Mouse (Mus musculus): ENCODE results near the gene Ctnnbip1. TPM values are rescaled to one million over a fixed set of nuclear protein-coding genes. Genes with fewer than 3 reads are reported as not detected.
"Not testable (repeated sequence)": the region's sequence is repeated elsewhere in the genome, so short reads cannot be mapped to it uniquely, and the experiment has no call there.

Ctnnbip1 gene
- polyA plus RNA-seq, 2 experiments from 2014 or later, result 0.35 to 0.39 TPM

DNA sequence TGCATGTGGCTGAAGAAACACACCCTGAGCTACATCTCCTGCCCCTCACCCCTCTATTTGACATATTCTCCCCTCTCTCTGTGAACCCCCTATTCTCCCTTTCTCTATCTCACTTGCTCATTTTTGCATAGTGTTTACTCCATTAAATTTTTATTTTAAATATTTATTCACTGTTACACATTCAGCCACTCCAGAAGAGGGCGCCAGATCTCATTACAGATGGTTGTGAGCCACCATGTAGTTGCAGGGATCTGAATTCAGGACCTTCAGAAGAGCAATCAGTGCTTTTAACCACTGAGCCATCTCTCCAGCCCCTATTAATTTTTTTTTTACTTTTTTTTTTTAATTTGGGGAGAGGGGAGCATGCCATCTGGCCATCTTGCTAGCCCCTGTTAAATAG, 72.2 kb downstream of the Ctnnbip1 start:
- peak; percentile 28 for ATAC-seq

DNA sequence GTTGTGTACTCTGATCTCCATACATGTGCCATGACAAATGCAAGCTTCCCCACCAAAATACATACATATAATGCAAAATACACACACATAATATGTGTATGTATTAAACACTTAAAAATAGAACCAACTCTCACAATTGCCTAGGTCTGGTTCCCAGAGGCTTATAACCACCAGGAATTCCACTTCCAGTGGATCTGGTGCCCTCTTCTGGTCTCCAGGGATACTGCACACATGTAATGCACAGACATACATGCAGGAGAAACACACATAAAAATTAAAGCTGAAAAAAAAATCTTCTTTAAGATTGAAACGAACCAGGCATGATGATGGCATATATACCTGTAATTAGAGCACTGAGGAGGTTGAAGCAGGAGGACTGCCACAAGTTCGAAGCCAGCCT, 73.5 kb downstream of the Ctnnbip1 start:
- ATAC-seq, result no peak

DNA sequence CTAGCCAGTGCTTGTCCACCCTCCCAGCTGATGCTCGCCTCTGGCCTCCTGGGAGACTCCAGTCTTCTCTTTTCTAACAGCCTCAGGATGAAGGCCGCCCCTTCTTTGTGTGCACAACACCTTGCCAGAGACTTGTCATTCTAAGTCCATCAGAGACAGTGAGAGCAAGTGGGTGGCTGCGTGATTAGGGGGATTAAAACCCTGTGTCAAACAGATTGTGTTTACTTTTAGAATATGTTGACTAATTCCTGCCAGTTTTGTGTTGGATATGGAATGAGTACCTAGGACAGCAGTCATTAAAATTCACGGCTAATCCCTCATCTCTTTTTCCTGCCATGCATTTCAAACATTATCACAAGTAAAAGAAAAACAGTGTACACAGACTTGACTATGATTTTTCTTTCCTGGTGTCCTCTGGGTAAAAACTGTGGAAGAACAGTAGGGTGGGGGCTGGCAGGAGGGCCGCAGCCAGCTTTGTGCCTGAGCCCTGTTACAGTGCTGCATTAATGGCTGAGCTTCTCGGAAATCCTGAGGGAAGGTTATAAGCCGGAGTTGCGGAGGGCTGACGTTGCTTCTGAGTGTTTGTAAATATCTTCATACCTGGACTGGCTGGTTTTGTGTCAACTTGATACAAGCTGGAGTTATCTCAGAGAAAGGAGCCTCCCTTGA, 77.0 kb downstream of the Ctnnbip1 start:
- ATAC-seq, result no peak

DNA sequence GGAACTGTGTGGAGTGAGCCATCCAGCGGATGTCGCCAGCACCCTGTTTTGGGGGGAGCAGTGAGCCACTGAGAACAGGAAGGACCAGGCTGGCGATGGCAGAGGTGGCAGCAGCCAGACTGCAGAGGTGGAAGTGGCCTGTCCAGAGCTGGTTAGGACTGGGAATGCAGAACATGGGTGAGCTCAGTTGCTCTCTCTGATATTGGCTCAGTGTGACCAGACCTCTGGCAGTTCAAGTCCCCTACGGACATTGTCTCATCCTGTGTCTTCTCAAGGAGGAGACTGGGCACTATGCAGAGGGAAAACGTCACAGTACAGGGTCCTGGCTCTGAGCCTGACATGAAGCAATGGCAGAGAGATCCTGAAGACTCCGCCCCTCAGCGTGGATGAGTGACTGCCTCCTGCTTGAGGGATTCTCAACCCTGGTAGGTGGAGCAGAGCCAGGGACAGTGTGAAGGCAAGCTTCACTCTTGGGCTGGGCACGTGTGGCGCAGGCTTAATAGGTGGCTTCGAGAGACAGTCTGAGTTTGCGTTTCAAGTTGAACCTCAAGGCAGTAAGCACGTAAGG, 79.7 kb downstream of the Ctnnbip1 start:
- ATAC-seq, result no peak

DNA sequence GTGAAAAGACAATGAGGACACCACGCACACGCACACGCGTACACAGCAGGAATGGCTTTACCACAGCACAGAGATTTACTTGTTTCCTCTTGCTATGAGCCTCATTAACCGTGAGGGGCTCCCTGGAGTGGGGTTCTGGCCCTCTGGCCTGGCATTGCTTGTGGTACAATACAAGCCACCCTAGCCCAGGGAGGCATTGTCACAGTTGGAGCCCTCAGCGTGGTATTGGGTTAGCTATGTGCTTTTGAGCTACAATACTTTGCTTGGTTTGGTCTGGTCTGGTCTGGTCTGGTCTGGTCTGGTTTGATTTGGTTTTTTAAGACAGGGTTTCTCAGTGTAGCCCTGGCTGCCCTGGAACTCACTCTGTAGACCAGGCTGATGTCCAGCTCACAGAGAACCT, 81.5 kb downstream of the Ctnnbip1 start:
- ATAC-seq, result no peak

DNA sequence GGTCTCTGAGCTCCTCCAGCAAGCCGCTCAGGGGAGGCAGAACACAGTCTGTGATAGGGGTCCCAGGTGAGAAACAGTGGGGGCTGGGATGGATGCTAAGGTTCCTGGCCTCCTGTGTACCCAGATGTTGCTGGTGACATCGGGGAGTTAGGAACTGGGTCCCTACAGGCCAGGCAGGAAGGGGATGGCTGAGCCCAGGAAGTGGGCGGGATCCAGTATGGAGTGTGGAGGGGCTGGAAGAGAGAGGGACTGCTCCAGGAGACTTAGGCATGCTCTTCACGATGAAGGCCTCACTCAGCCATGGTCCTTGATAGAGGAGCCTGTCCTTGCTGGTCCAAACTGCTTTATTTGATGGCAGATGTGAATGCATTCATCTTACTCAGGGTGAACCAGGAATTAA, 82.1 kb downstream of the Ctnnbip1 start:
- ATAC-seq, result no peak

DNA sequence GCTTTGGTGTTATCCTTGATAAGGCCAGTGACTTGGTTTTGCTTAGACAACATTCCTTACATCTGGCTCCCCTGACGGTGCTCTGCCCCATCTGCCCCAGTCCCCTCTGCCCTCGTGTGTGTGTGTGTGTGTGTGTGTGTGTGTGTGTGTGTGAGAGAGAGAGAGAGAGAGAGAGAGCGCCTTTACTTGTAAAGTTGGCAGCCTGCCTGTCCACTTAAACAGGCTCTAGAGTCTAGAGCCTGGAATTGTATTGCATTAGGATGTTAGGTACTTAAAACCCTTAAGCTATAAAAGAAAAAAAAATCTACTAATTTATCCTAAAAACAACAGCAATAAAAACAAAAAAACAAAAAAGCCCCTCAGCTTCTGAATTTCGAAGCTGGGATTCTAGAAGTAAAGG, 83.4 kb downstream of the Ctnnbip1 start:
- ATAC-seq, result no peak

DNA sequence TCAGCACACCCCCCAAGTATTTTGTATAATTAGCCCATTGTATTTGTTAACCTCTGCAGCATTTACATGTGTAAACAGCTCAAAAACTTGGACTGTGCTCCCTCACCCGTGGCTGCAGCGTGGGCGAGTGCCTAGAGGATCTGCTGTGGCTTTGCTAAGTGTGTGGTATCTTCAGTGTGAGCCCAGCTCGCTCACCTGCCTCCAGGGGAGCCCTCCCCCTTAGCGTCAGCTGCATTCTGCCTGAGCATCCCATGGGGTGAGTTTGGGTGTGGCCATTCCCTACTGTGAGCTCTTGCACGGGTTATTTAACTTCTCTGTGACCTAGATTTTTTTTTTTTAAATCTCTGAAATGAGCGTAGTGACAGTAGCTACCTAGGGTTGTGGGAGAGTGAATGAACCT, 84.2 kb downstream of the Ctnnbip1 start:
- no peak for ATAC-seq

DNA sequence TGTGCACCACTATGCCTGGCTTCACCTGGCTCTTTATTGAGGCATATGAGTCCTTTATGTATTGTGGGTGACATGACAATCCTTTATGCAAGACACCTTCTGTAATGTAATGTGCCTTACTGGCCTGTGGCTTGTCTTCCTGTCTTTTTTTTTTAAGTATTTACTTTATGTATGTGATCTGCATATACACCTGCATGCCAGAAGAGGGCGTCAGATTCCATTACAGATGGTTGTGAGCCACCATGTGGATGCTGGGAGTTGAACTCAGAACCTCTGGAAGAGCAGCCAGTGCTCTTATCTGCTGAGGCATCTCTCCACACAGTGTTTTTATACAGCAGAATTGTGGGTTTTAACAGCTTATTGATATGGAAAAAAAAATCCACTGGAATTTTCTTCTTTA, 85.8 kb downstream of the Ctnnbip1 start:
- ATAC-seq, result no peak

DNA sequence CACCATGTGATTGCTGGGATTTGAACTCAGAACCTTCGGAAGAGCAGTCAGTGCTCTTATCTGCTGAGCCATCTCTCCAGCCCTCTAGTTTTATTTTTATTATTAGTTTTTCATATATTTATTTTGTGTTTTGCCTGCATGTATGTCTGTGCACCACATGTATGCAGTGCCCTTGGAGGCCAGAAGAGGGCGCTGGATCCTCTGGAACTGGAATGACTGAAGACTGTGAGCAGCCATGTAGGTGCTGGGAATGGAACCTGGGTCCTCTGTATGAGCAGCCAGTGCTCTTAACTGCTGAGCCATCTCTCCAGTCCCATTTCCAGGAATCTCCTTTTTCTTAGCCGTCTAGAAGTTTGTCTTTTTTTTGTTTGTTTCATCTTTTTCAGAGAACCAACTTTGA, 86.5 kb downstream of the Ctnnbip1 start:
- ATAC-seq, result no peak

DNA sequence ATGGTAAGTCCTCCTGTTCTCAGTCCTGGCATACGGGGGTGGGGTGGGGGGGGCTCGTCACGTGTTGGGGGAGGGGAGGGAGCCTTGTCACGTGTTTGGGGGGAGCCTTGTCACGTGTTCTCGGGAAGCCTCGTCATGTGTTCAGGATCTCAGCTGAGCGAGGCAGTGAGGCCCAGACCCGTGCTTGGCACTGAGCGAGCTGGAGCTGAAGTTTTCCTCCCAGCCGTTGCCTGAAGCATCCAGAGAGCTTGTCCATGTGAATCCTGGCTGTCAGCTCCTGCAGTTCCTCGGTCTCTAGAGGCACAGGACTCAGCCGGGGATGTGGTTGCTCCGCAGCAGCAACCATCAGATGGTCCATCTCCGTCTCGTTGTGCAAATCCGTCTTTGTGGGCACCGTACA, 88.0 kb downstream of the Ctnnbip1 start:
- ATAC-seq, result no peak

DNA sequence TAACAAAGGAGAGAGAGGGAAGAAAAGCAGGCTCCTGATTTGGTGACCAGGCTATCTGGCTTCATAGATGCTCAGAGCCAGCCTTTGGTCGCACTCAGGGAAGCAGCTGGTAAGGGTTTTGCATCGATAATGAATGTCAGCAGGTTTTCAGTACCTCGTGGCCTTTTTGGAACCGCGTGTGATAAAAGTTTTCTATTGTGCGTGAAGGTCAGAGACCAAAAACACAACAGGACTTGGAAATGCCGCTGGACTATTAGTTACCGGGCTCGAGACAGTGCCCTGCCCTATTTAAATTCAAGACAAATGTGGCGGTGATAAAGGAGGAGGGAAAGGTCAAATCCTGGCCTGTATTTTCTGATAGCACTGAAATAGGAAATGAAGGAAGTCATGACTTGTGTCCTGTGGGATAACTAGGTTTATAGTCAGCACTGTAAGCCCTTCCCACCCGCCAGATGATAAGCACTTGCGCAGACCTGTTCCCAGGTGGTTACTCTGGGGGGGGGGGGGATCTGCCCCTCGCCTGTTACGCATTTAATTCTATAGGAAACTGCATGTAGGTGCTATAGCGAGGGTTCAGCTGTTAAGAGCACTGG, 88.8 kb downstream of the Ctnnbip1 start:
- no peak for ATAC-seq

DNA sequence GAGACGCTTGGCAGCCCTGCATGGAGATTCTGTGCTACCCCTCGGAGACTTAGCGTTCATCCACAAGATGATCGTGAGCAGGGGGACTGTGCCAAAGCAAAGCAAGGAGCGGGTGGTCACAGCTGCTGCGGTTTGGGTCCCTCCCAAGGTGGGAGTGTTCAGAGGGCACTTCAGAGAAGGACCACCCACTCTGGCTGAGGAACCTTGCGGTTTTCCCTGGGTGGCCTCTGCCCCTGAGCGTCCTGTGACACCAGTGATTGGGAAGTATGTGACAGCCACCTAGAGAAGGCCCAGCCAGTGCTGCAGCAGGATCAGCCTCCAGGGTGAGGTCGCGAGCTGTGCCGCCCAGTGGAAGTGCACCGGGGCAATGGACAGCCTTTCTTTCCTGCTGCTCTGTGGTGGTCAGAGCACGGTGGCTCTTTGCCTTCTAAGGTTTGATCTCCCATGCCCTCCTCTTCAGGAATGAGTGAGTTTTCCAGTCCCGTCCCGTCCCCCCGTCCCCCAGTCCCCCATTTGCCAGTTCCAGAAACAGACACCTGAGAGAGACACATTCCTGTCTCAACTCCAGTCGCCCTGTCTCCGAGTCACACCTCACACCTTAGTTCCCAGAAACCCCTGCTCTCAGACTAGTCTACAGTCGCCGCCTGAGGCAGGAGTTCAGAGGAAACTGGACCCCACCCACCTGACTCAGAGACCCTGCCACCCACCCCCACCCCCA, 89.7 kb downstream of the Ctnnbip1 start:
- no peak for ATAC-seq

DNA sequence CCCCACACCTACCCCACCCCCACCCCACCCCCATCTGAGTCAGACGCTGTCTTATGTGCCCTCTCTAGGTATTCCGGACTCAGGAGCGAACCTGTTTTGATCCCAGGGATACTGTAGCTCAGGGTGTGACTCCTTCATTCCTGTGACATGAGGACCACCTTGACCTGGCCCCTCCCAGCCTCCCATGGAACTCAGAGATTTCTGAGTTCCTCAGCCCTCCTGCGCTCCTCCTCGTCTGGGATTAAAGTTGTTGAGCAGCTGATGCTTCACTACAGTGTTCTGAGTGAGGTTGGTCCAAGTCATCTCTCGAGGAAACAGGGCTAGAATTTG, 90.2 kb downstream of the Ctnnbip1 start:
- no peak for ATAC-seq

DNA sequence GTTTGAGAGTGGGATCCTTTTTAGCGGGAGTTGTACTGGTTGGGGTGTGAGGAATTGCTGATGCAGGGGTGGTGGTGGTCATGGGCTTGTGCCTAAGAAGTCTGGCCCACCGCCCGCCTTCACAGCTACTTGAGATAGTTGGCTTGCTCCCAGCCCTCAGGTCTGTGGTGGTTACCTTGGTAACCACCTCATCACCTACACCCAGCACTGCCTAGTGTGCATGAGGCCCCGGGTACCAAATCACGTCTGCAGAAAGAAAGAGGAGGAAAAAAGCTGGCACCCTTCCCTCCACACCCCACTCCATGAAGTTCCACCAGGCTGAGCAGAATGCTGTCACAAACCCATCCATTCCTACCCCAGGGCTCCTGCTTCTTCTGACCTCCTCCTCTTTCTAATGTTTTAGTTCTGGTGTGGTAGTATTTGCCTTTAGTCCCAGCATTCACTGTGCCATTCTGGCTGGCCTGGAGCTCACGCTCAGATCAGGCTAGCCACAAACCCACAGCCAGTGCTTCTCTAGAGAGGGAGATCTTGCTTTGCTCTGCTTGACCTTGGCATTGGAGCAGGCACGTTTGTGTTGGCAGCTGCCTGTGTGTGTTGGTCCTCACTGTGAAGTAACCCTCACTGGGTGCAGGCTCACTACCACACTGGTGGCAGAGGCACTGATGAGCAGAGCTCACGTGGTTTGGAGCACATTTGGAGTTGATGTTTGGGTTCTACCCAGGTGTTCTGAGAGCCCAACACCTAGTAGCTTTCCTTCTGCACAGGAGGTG, 91.4 kb downstream of the Ctnnbip1 start:
- no peak for ATAC-seq

DNA sequence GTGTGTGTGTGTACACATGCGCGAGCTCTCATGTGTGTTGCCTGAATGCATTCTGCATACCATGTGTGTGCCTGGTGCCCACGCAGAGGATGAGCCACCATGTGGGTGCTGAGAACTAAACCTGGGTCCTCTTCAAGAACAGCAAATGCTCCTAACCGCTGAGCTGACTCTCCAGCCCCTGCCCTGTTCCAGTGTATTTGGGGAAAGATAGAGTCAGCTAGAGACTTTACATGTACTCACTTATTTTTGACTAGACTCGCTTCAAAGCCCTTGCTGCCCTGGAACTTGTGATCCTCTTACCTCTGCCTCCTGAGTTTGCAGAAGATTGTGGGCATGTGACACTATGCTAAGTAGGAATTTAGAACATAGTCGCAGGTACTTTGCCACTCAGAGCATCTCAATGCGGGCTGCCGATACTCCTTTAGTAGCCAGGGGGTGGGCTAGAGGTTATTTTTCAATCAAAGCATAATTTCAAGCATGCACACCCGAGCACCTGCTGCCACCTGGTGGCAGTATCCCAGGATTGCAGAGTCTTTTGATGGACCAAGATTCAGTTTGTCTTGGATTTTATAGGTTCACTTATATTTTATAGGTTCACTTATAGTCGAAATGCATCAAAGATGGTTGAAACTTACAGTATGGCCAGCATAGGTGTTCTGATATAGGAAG, 93.5 kb downstream of the Ctnnbip1 start:
- no peak for ATAC-seq

DNA sequence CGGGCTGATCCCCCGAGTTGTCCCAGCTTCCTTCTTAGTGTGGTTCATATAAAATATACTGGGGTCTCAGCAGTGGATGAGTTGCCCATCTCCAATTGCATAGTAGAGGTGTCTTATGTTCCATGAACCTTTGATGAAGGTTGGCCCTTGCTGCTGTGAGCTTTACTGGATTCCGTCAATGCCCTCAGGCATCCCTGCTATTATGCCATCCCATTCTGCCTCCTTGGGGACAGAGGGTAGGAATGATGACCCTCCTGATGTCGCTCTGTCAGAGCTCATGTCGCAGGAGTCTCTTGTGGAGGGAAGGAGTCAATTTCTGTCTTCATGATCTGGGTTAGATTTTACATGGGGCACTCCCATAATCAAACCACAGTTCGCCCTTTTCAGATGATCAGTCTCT, 95.5 kb downstream of the Ctnnbip1 start:
- not testable (repeated sequence) for ATAC-seq

DNA sequence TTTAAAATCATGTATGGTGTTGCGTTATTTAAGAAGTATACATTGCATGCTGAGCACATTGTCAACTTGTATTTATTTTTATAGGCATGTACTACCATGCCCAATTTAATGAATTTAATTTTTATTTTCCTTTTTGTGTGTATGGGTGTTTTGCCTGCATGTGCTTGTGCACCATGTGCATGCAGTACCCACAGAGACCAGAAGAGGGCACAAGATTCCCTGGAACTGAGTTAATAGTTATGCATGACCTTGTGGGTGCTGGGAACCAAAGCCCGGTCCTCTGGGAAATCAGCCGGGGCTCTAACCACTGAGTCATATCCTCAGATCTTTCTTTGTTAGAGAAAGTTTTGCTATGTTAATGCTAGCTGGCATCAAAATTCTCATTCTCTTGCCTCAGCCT, 96.8 kb downstream of the Ctnnbip1 start:
- ATAC-seq, result no peak
